Mouse (Mus musculus): ENCODE measurements around the gene Thap4. TPM values are rescaled to one million over a fixed set of nuclear protein-coding genes. Genes with fewer than 3 reads are reported as not detected.
"Not testable (repeated sequence)": the region's sequence is repeated elsewhere in the genome, so short reads cannot be mapped to it uniquely, and the experiment has no call there.

The Thap4 gene
- polyA plus RNA-seq, 1 experiment: 17.2 TPM

GRCm38 (mm10) chr1:93794526-93794925 is 39.9 kb upstream of the Thap4 start:
- 95% methylated on average over 8 of the region's 8 CpGs for WGBS
- DNase-seq (ENCODE audit: low read depth in 1 of 2, low spot score in 2 of 2): no peak
- Histone ChIP-seq H3K27me3 (ENCODE audit: control insufficient read depth, insufficient read depth, low read length) (no peaks in the 10 kb centered on the region), H3K4me3 (ENCODE audit: extremely low read depth, insufficient read depth, insufficient read length) (no peak overlapping the region), H3K4me1 (ENCODE audit: control insufficient read depth, insufficient read depth, insufficient read length) (no peaks in the 10 kb centered on the region), H3K27ac (ENCODE audit: insufficient read depth, low read length) (no peak overlapping the region), H3K36me3 (ENCODE audit: control insufficient read depth, insufficient read depth, low read length) (peaks cover 17% of the 10 kb centered on the region)
- TF ChIP-seq CTCF (IDR thresholded peaks at IDR 0.05; ENCODE audit: extremely low read depth, insufficient read depth, insufficient read length, insufficient replicate concordance) (no peak), POLR2A (IDR thresholded peaks at IDR 0.05; ENCODE audit: low read depth, low read length) (no peak)

DNA sequence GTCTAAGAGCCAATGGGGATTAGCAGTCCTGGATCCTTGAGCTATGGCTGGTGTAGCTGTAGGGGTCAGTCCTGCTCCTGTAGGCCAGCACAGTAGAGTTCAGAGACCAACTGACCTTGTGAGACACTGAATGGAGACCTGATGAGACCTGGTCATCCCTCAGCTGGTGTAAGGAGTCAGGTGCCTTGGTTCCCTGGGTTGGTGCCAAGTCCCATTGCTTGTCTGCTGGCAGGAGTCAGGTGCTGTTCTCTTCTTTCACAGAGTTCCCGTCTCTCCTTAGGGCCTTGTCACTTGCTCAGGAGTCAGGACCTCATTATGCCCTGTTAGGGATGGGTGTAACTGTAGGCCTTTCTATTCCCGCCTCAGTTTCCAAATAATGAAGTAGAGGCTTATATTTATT is 32.2 kb upstream of the Thap4 start:
- Histone ChIP-seq H3K36me3 (ENCODE audit: control insufficient read depth, insufficient read depth, low read length) (peaks cover 37% of the 10 kb centered on the region), H3K4me3 (ENCODE audit: extremely low read depth, insufficient read depth, insufficient read length) (no peak overlapping the region), H3K4me1 (ENCODE audit: control insufficient read depth, insufficient read depth, insufficient read length) (no peaks in the 10 kb centered on the region), H3K27me3 (ENCODE audit: control insufficient read depth, insufficient read depth, low read length) (no peaks in the 10 kb centered on the region), H3K27ac (ENCODE audit: insufficient read depth, low read length) (no peak overlapping the region)
- no peak for DNase-seq (ENCODE audit: low read depth in 1 of 2, low spot score in 2 of 2)
- TF ChIP-seq POLR2A (IDR thresholded peaks at IDR 0.05; ENCODE audit: low read depth, low read length) (no peak), CTCF (IDR thresholded peaks at IDR 0.05; ENCODE audit: extremely low read depth, insufficient read depth, insufficient read length, insufficient replicate concordance) (no peak)
- 100% methylated on average over 2 of the region's 2 CpGs for WGBS

GRCm38 (mm10) chr1:93776686-93777085 is 22.0 kb upstream of the Thap4 start:
- H3K27ac ChIP-seq (ENCODE audit: insufficient read depth, low read length): no peak overlapping the region
- H3K36me3 ChIP-seq (ENCODE audit: control insufficient read depth, insufficient read depth, low read length): peaks cover 43% of the 10 kb centered on the region
- WGBS: 96% methylated on average over 5 of the region's 5 CpGs
- H3K27me3 ChIP-seq (ENCODE audit: control insufficient read depth, insufficient read depth, low read length): no peaks in the 10 kb centered on the region
- no peak for DNase-seq (ENCODE audit: low read depth in 1 of 2, low spot score in 2 of 2)
- no peak for TF ChIP-seq CTCF (IDR thresholded peaks at IDR 0.05; ENCODE audit: extremely low read depth, insufficient read depth, insufficient read length, insufficient replicate concordance)
- TF ChIP-seq POLR2A (IDR thresholded peaks at IDR 0.05; ENCODE audit: low read depth, low read length): no peak
- no peak overlapping the region for H3K4me3 ChIP-seq (ENCODE audit: extremely low read depth, insufficient read depth, insufficient read length)
- H3K4me1 ChIP-seq (ENCODE audit: control insufficient read depth, insufficient read depth, insufficient read length): no peaks in the 10 kb centered on the region

DNA sequence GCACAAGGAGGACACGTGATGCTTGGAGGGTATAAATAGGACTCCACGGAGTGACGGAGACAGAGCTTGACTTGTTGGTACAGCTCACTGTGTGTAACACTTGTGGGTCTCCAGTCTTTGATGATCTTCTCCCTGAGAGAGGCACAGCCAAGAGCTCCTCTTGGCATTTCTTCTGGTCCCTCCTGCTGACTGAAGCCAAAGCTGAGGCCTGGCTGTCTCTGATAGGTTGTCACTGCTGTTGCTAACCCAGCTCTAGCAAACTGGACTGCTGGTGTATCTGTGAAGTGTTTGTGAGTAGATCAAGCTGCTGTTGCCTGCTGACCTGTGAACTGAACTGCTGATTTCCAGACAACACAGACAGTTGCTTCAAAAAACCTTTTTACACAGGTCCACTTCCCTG is 15.2 kb upstream of the Thap4 start:
- WGBS: over 99% methylated on average over 3 of the region's 3 CpGs
- no peak overlapping the region for H3K4me3 ChIP-seq (ENCODE audit: extremely low read depth, insufficient read depth, insufficient read length)
- peaks cover 15% of the 10 kb centered on the region for H3K36me3 ChIP-seq (ENCODE audit: control insufficient read depth, insufficient read depth, low read length)
- no peak for DNase-seq (ENCODE audit: low read depth in 1 of 2, low spot score in 2 of 2)
- H3K27me3 ChIP-seq (ENCODE audit: control insufficient read depth, insufficient read depth, low read length): no peaks in the 10 kb centered on the region
- H3K4me1 ChIP-seq (ENCODE audit: control insufficient read depth, insufficient read depth, insufficient read length): no peaks in the 10 kb centered on the region
- no peak overlapping the region for H3K27ac ChIP-seq (ENCODE audit: insufficient read depth, low read length)
- TF ChIP-seq POLR2A (IDR thresholded peaks at IDR 0.05; ENCODE audit: low read depth, low read length): no peak
- TF ChIP-seq CTCF (IDR thresholded peaks at IDR 0.05; ENCODE audit: extremely low read depth, insufficient read depth, insufficient read length, insufficient replicate concordance): no peak

GRCm38 (mm10) chr1:93767600-93767999 is 12.9 kb upstream of the Thap4 start:
- H3K36me3 ChIP-seq (ENCODE audit: control insufficient read depth, insufficient read depth, low read length): peaks cover 7% of the 10 kb centered on the region
- WGBS: 94% methylated on average over 6 of the region's 6 CpGs
- TF ChIP-seq CTCF (IDR thresholded peaks at IDR 0.05; ENCODE audit: extremely low read depth, insufficient read depth, insufficient read length, insufficient replicate concordance): no peak
- TF ChIP-seq POLR2A (IDR thresholded peaks at IDR 0.05; ENCODE audit: low read depth, low read length): no peak
- no peak overlapping the region for H3K27ac ChIP-seq (ENCODE audit: insufficient read depth, low read length)
- H3K27me3 ChIP-seq (ENCODE audit: control insufficient read depth, insufficient read depth, low read length): no peaks in the 10 kb centered on the region
- no peak overlapping the region for H3K4me3 ChIP-seq (ENCODE audit: extremely low read depth, insufficient read depth, insufficient read length)
- no peaks in the 10 kb centered on the region for H3K4me1 ChIP-seq (ENCODE audit: control insufficient read depth, insufficient read depth, insufficient read length)
- no peak for DNase-seq (ENCODE audit: low read depth in 1 of 2, low spot score in 2 of 2)

GRCm38 (mm10) chr1:93764871-93765591 is 10.4 kb upstream of the Thap4 start:
- 83% methylated on average over 9 of the region's 9 CpGs for WGBS
- TF ChIP-seq CTCF (IDR thresholded peaks at IDR 0.05; ENCODE audit: extremely low read depth, insufficient read depth, insufficient read length, insufficient replicate concordance) (no peak), POLR2A (IDR thresholded peaks at IDR 0.05; ENCODE audit: low read depth, low read length) (no peak)
- no peak overlapping the region for H3K27ac ChIP-seq (ENCODE audit: insufficient read depth, low read length)
- no peak for DNase-seq (ENCODE audit: low read depth in 1 of 2, low spot score in 2 of 2)
- H3K4me3 ChIP-seq (ENCODE audit: extremely low read depth, insufficient read depth, insufficient read length): no peak overlapping the region
- H3K4me1 ChIP-seq (ENCODE audit: control insufficient read depth, insufficient read depth, insufficient read length): no peaks in the 10 kb centered on the region
- H3K36me3 ChIP-seq (ENCODE audit: control insufficient read depth, insufficient read depth, low read length): peaks cover 7% of the 10 kb centered on the region
- no peaks in the 10 kb centered on the region for H3K27me3 ChIP-seq (ENCODE audit: control insufficient read depth, insufficient read depth, low read length)

DNA sequence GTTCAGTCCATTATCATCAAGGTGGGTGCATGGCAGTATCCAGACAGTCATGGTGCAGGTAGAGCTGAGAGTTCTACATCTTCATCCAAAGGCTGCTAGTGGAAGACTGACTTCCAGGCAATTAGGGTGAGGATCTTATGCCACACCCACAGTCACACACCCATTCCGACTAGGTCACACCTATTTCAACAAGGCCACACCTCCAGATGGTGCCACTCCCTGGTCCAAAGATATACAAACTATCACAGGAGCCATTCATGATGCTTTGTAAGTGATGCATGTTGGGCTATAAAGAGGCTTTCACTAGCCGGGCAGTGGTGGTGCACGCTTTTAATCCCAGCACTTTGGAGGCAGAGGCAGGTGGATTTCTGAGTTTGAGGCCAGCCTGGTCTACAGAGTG is 8.9 kb upstream of the Thap4 start:
- H3K27me3 ChIP-seq (ENCODE audit: control insufficient read depth, insufficient read depth, low read length); H3K4me3 ChIP-seq (ENCODE audit: extremely low read depth, insufficient read depth, insufficient read length); DNase-seq (ENCODE audit: low read depth in 1 of 2, low spot score in 2 of 2); H3K4me1 ChIP-seq (ENCODE audit: control insufficient read depth, insufficient read depth, insufficient read length); H3K27ac ChIP-seq (ENCODE audit: insufficient read depth, low read length); H3K36me3 ChIP-seq (ENCODE audit: control insufficient read depth, insufficient read depth, low read length): not testable (repeated sequence)
- WGBS: 88% methylated on average over 3 of the region's 3 CpGs

All from spleen, adult 2 months (tissue).